Mouse (Mus musculus) liver, postnatal 0 days (tissue): ENCODE measurements around the gene Dcaf11. TPM values are rescaled to one million over a fixed set of nuclear protein-coding genes. Genes with fewer than 3 reads are reported as not detected.
A peak's percentile ranks its signal among the peaks of the same experiment; 100 is the strongest.

ENCODE experiments used
- ATAC-seq: fragments of 200-750 bp; cut with Nextera tagmentation; 2 replicates; pipeline ENCODE4 v1.8.0; 2017; ENCODE audit warnings: mild to moderate bottlenecking, moderate library complexity
- DNase-seq: peaks from one replicate; pipeline ENCODE4 v3.0.0-alpha.2; 2016
- H3K27ac ChIP-seq: fragments of 300-500 bp; sonication (generic); 2 replicates; pipeline ENCODE4 v1.5.1; 2014; ENCODE audit warnings: antibody characterized with exemption, moderate library complexity, mild to moderate bottlenecking, low read depth
- H3K27me3 ChIP-seq: fragments of 300-500 bp; sonication (generic); 2 replicates; pipeline ENCODE4 v1.6.1; 2014; ENCODE audit warnings: low read length, control low read depth, mixed read lengths; ENCODE audit not compliant: insufficient read depth
- H3K36me3 ChIP-seq: fragments of 300-500 bp; sonication (generic); replicated peaks from 2 replicates; pipeline ENCODE4 v1.6.1; 2014; ENCODE audit warnings: mild to moderate bottlenecking, control low read depth, low read length, moderate library complexity, mixed read lengths; ENCODE audit not compliant: insufficient read depth
- H3K4me1 ChIP-seq: fragments of 300-500 bp; sonication (generic); 2 replicates; pipeline ENCODE4 v1.6.1; 2014; ENCODE audit warnings: antibody characterized with exemption, mild to moderate bottlenecking, control low read depth; ENCODE audit not compliant: insufficient read depth
- H3K4me2 ChIP-seq: fragments of 300-500 bp; sonication (generic); 2 replicates; pipeline ENCODE4 v1.6.1; 2014; ENCODE audit warnings: low read depth, mild to moderate bottlenecking, low read length, moderate library complexity, mixed read lengths
- H3K4me3 ChIP-seq: fragments of 300-500 bp; sonication (generic); 2 replicates; pipeline ENCODE4 v1.5.1; 2014; ENCODE audit warnings: low read depth, low read length
- H3K9ac ChIP-seq: fragments of 300-500 bp; sonication (generic); replicated peaks from 2 replicates; pipeline ENCODE4 v1.6.1; 2014; ENCODE audit warnings: mild to moderate bottlenecking, moderate library complexity
- H3K9me3 ChIP-seq: fragments of 300-500 bp; sonication (generic); 2 replicates; pipeline ENCODE4 v1.6.1; 2016; ENCODE audit warnings: mild to moderate bottlenecking, control low read depth, low read length, mixed read lengths
- CTCF ChIP-seq: sonication (generic); IDR thresholded peaks from 2 replicates; pipeline ENCODE4 v1.5.1; 2016; ENCODE audit warnings: antibody characterized with exemption, low read depth
- EP300 ChIP-seq: IDR thresholded peaks from 2 replicates; pipeline ENCODE4 v1.6.1; 2016; ENCODE audit warnings: antibody characterized with exemption, low read depth, mild to moderate bottlenecking
- WGBS: fragments of 180-500 bp; shearing (Covaris S2); extraction: QIAGEN DNeasy Blood & Tissue Kit; methylation state at CpG from one replicate; pipeline ENCODE4 v1.1.7; 2014; ENCODE audit not compliant: insufficient replicate concordance; 5-methylcytosine and 5-hydroxymethylcytosine counted together
- polyA plus RNA-seq: library from polyadenylated mRNA; unstranded; fragments of >200 nt; fragmentation: Nextera tagmentation; extraction: Ambion mirVana; gene quantifications from 2 replicates; pipeline ENCODE4 v1.2.1, GENCODE M21; 2015

Gene Dcaf11
- polyA plus RNA-seq: 59.9 and 62.7 TPM in 2 replicates

GRCm38 (mm10) chr14:55559799-55560201 lies at the start of gene Dcaf11:
TSS of gene Dcaf11 (plus strand) at chr14:55560006.
- Histone ChIP-seq H3K36me3 (peaks cover 22% of the 10 kb centered on the region), H3K27ac (peak within 1 kb of the TSS; percentile 99), H3K9me3 (no peaks in the 10 kb centered on the region), H3K9ac (peak within 1 kb of the TSS; percentile 87), H3K4me2 (peak within 1 kb of the TSS; percentile 73), H3K4me1 (peaks cover 43% of the 10 kb centered on the region), H3K4me3 (peak within 1 kb of the TSS; percentile 65), H3K27me3 (no peaks in the 10 kb centered on the region)
- TF ChIP-seq EP300 (peak; percentile 68), CTCF (peak; percentile 54)
- DNase-seq (peak; percentile 93), ATAC-seq (peak; percentile 79)
- WGBS: under 1% methylated on average over 27 of the region's 27 CpGs

- WGBS: 71% methylated on average over 17 of the region's 22 CpGs
- no peaks in the 10 kb centered on the region for H3K4me1 ChIP-seq
- H3K27ac ChIP-seq: no peak within 1 kb of the TSS
- H3K4me2 ChIP-seq: no peak within 1 kb of the TSS
- DNase-seq (no peak), ATAC-seq (no peak)
- no peaks in the 10 kb centered on the region for H3K36me3 ChIP-seq
- H3K4me3 ChIP-seq: no peak within 1 kb of the TSS
- H3K27me3 ChIP-seq: peaks cover 18% of the 10 kb centered on the region
- no peak for TF ChIP-seq EP300
- no peak for TF ChIP-seq CTCF
- H3K9ac ChIP-seq: no peak within 1 kb of the TSS
- H3K9me3 ChIP-seq: no peaks in the 10 kb centered on the region
Measured at GRCm38 (mm10) chr14:55510125-55510731, 49.6 kb upstream of the Dcaf11 start, which contains the start of gene Cpne6. TSS of gene Cpne6 (plus strand) at chr14:55510445.

GRCm38 (mm10) chr14:55511037-55511436 lies 48.8 kb upstream of the Dcaf11 start:
- Histone ChIP-seq H3K4me3 (no peak overlapping the region), H3K9me3 (no peaks in the 10 kb centered on the region), H3K4me2 (no peak overlapping the region), H3K4me1 (no peaks in the 10 kb centered on the region), H3K9ac (no peak overlapping the region), H3K27ac (no peak overlapping the region), H3K36me3 (no peaks in the 10 kb centered on the region), H3K27me3 (peaks cover 18% of the 10 kb centered on the region)
- no peak for DNase-seq
- ATAC-seq: no peak
- TF ChIP-seq CTCF (no peak), EP300 (no peak)
- 51% methylated on average over 7 of the region's 7 CpGs for WGBS

- 47% methylated on average over 10 of the region's 10 CpGs for WGBS
- TF ChIP-seq EP300: no peak
- Histone ChIP-seq H3K27ac (no peak overlapping the region), H3K4me2 (no peak overlapping the region), H3K4me1 (no peaks in the 10 kb centered on the region), H3K9me3 (no peaks in the 10 kb centered on the region), H3K4me3 (no peak overlapping the region), H3K36me3 (no peaks in the 10 kb centered on the region), H3K9ac (no peak overlapping the region), H3K27me3 (peaks cover 22% of the 10 kb centered on the region)
- DNase-seq: no peak
- ATAC-seq: no peak
Measured at GRCm38 (mm10) chr14:55513927-55514326, 45.9 kb upstream of the Dcaf11 start.

- ATAC-seq: no peak
- 92% methylated on average over 4 of the region's 4 CpGs for WGBS
- peaks cover 6% of the 10 kb centered on the region for H3K4me1 ChIP-seq
- H3K4me2 ChIP-seq: no peak overlapping the region
- H3K9me3 ChIP-seq: no peaks in the 10 kb centered on the region
- no peak overlapping the region for H3K27ac ChIP-seq
- H3K9ac ChIP-seq: no peak overlapping the region
- no peak overlapping the region for H3K4me3 ChIP-seq
- H3K36me3 ChIP-seq: no peaks in the 10 kb centered on the region
- TF ChIP-seq EP300 (no peak), CTCF (no peak)
- peaks cover 28% of the 10 kb centered on the region for H3K27me3 ChIP-seq
- no peak for DNase-seq
Measured at GRCm38 (mm10) chr14:55515846-55516245, 44.0 kb upstream of the Dcaf11 start.

GRCm38 (mm10) chr14:55518897-55519296 lies 40.9 kb upstream of the Dcaf11 start:
- H3K36me3 ChIP-seq: no peaks in the 10 kb centered on the region
- no peak overlapping the region for H3K4me2 ChIP-seq
- TF ChIP-seq CTCF (no peak), EP300 (no peak)
- WGBS: 62% methylated on average over 2 of the region's 2 CpGs
- H3K27me3 ChIP-seq: peaks cover 40% of the 10 kb centered on the region
- no peaks in the 10 kb centered on the region for H3K9me3 ChIP-seq
- ATAC-seq (no peak), DNase-seq (no peak)
- peaks cover 7% of the 10 kb centered on the region for H3K4me1 ChIP-seq
- no peak overlapping the region for H3K27ac ChIP-seq
- H3K9ac ChIP-seq: no peak overlapping the region
- no peak overlapping the region for H3K4me3 ChIP-seq
